Mouse (Mus musculus) megakaryocyte, embryonic 14.5 days (primary cell): ENCODE data around the gene Sapcd1.

Source experiments
- FLI1 ChIP-seq: IDR thresholded peaks from 2 replicates; pipeline ENCODE4 v1.6.1; 2012; ENCODE audit warnings: low read length, inconsistent platforms, mixed read lengths
- GATA1 ChIP-seq: IDR thresholded peaks from 3 replicates; pipeline ENCODE4 v1.6.1; 2012; ENCODE audit warnings: mixed read lengths, low read length, inconsistent platforms, borderline replicate concordance

DNA sequence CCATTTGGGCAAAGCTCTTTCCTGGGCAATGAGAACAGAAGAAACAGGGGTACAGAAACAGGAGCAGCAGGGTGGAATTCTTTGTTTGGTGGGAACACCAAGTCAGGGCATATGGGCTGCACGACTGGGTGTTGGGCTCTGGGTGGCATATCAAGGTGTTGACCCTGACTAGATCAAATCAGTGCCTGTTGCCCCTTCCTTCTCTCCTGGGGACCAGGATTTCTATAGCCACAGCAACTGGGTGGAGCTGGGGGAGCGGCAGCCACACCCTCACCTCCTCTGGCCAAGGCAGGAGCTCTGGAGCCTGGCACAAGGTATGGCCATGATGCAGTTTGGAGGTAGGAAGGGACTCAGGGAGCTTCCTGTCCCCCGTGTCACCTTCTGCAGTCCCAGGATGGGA is 9.6 kb downstream of the Sapcd1 start:
- no peak for TF ChIP-seq GATA1
- no peak for TF ChIP-seq FLI1
